In the genomic region with DNA sequence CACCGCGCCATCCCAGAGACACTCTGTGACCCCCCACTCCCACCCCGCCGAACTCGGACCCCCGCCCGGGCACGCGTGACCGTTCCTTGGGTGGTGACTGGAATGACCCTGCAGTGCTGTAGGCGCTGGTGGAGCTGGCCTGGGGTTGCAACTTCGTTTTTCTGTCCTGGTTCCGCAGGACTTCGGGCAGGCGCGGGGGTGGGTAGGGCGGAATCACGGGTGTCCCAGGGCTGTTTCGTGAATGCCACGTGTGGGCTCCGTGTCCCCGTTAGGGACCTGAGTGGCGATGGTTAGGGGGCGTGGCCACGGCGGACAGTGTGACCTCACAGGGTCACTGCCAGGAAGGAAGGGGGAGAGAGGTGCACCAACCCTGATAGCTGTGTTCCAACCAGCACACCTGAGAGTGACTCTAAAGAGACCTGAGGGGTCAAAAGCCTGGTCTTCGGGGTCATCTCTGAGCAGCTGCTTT, we compare ENCODE assay signal across 9 mouse cellular contexts. TPM values are rescaled to one million over a fixed set of nuclear protein-coding genes. Genes with fewer than 3 reads are reported as not detected.
DNase-seq lines count a peak whose midpoint lies in the region; ATAC-seq lines count a peak whose summit lies in the region.
"Had no signal": no experiment of that assay in that cellular context is flagged by ENCODE, and none has a peak within 500 bp of the region (broad histone marks: within the 10 kb centered on the region; RNA-seq: fewer than 3 reads in every experiment).

No protein-coding gene starts in this region.

- H3K9ac ChIP-seq in stomach, embryonic 16.5 days (ENCODE audit: low read length): peak overlapping the region; percentile 80

- no peak overlapping the region for H3K27ac ChIP-seq in heart, embryonic 10.5 days
- H3K27ac ChIP-seq in forebrain, embryonic 10.5 days: no peak overlapping the region
- H3K27ac ChIP-seq in stomach, embryonic 16.5 days (ENCODE audit: low read length): no peak overlapping the region

- no peak for DNase-seq in heart, embryonic 10.5 days (ENCODE audit: low spot score)
- DNase-seq in heart, adult 9 months (ENCODE audit: low spot score in 2 of 2): no peak
- DNase-seq in CD4-positive helper T cell, adult 2 months (ENCODE audit: low read depth, low spot score): peak; percentile 17
- DNase-seq in forebrain, embryonic 10.5 days (ENCODE audit: extremely low spot score, low spot score): no peak
- peak; percentile 30 for DNase-seq in liver
- no peak for DNase-seq in adrenal gland, adult 8-10 months
- DNase-seq in adrenal gland, postnatal 25 days: no peak

- H3K4me1 ChIP-seq in heart, embryonic 10.5 days: peaks cover 16% of the 10 kb centered on the region
- H3K4me1 ChIP-seq in forebrain, embryonic 10.5 days: peaks cover 17% of the 10 kb centered on the region
- peaks cover 11% of the 10 kb centered on the region; the same call in 1 of the 2 replicates for H3K4me1 ChIP-seq in stomach, embryonic 16.5 days (ENCODE audit: control insufficient read depth, insufficient read depth, low read length)

- no peaks in the 10 kb centered on the region for H3K27me3 ChIP-seq in heart, embryonic 10.5 days (ENCODE audit: insufficient read depth, poor library complexity, severe bottlenecking)
- H3K27me3 ChIP-seq in forebrain, embryonic 10.5 days (ENCODE audit: poor library complexity, severe bottlenecking): no peaks in the 10 kb centered on the region
- H3K27me3 ChIP-seq in stomach, embryonic 16.5 days (ENCODE audit: control insufficient read depth, insufficient read depth, low read length): no peaks in the 10 kb centered on the region

- WGBS in heart, embryonic 10.5 days: 23% methylated on average over 27 of the region's 27 CpGs
- 41% methylated on average over 27 of the region's 27 CpGs for WGBS in forebrain, embryonic 10.5 days
- WGBS in stomach, embryonic 16.5 days: 30% methylated on average over 27 of the region's 27 CpGs

- H3K36me3 ChIP-seq in heart, embryonic 10.5 days: peaks cover 12% of the 10 kb centered on the region
- peaks cover 42% of the 10 kb centered on the region for H3K36me3 ChIP-seq in forebrain, embryonic 10.5 days (replicated peaks)
- peaks cover 10% of the 10 kb centered on the region; the same call in 1 of the 2 replicates for H3K36me3 ChIP-seq in stomach, embryonic 16.5 days (ENCODE audit: control insufficient read depth, insufficient read depth, low read length)

- peak overlapping the region; percentile 89 for H3K4me3 ChIP-seq in heart, embryonic 10.5 days
- peak overlapping the region; percentile 87 for H3K4me3 ChIP-seq in forebrain, embryonic 10.5 days
- H3K4me3 ChIP-seq in stomach, embryonic 16.5 days (replicated peaks; ENCODE audit: low read length): peak overlapping the region; percentile 78

- peaks cover 8% of the 10 kb centered on the region for H3K9me3 ChIP-seq in heart, embryonic 10.5 days
- H3K9me3 ChIP-seq in forebrain, embryonic 10.5 days: peaks cover 65% of the 10 kb centered on the region
- peaks cover 15% of the 10 kb centered on the region; the same call in 1 of the 2 replicates for H3K9me3 ChIP-seq in stomach, embryonic 16.5 days (replicated peaks; ENCODE audit: control insufficient read depth, low read length)

- peak overlapping the region; percentile 99 for H3K4me2 ChIP-seq in stomach, embryonic 16.5 days (ENCODE audit: low read depth, low read length)

- ATAC-seq in stomach, embryonic 16.5 days (ENCODE audit: insufficient read depth, low FRiP score): no peak

RNA-seq across cellular contexts. Expression of a gene that starts 17.0 kb away (rescaled TPM):
- not detected in 2 replicates for polyA plus RNA-seq in heart, embryonic 10.5 days (2016; fragmentation: Nextera tagmentation; extraction: Ambion mirVana)
- polyA plus RNA-seq in forebrain, embryonic 10.5 days (2016; fragmentation: Nextera tagmentation; extraction: Ambion mirVana): not detected in 2 replicates
- polyA plus RNA-seq in stomach, embryonic 16.5 days (2015; fragmentation: Nextera tagmentation; extraction: Ambion mirVana): not detected in 2 replicates
- total RNA-seq in adrenal gland, adult 8-10 months (2022): under 1 TPM in 1 of 4 experiments, not detected in 3; 0.28 TPM
- not detected in 2 replicates for total RNA-seq in adrenal gland, postnatal 25 days (2021)
- polyA plus RNA-seq: large intestine, adult 2 months had no signal

RNA-seq across cellular contexts. Expression of a gene that starts 36.3 kb away (rescaled TPM):
- polyA plus RNA-seq in heart, embryonic 10.5 days (2016; fragmentation: Nextera tagmentation; extraction: Ambion mirVana): 11.0 and 11.4 TPM in 2 replicates
- polyA plus RNA-seq in forebrain, embryonic 10.5 days (2016; fragmentation: Nextera tagmentation; extraction: Ambion mirVana): 12.5 and 16.6 TPM in 2 replicates
- polyA plus RNA-seq in stomach, embryonic 16.5 days (2015; fragmentation: Nextera tagmentation; extraction: Ambion mirVana): 10.7 and 12.1 TPM in 2 replicates
- 10 to 100 TPM; 24.5 to 41.4 (median 32.6) TPM for total RNA-seq in adrenal gland, adult 8-10 months (2022)
- 32.0 and 32.4 TPM in 2 replicates for total RNA-seq in adrenal gland, postnatal 25 days (2021)

RNA-seq across cellular contexts. Expression of a gene that starts 36.6 kb away (rescaled TPM):
- not detected in 2 replicates for polyA plus RNA-seq in heart, embryonic 10.5 days (2016; fragmentation: Nextera tagmentation; extraction: Ambion mirVana)
- polyA plus RNA-seq in forebrain, embryonic 10.5 days (2016; fragmentation: Nextera tagmentation; extraction: Ambion mirVana): not detected in 2 replicates
- not detected in 2 replicates for polyA plus RNA-seq in stomach, embryonic 16.5 days (2015; fragmentation: Nextera tagmentation; extraction: Ambion mirVana)
- under 1 TPM; 0.30 to 0.40 (median 0.33) TPM for total RNA-seq in adrenal gland, adult 8-10 months (2022)
- 0.55 TPM in 1 of 2 replicates, not detected in the other for total RNA-seq in adrenal gland, postnatal 25 days (2021)
- polyA plus RNA-seq: large intestine, adult 2 months had no signal

Comparison
In these comparisons a context has a peak if more than half of its experiments do, and no peak if none do; other contexts are left out.
1. DNase-seq: peak in CD4-positive helper T cell, adult 2 months (single experiment) and liver (single experiment); none in heart, embryonic 10.5 days (single experiment), heart, adult 9 months (0 of 2), forebrain, embryonic 10.5 days (single experiment), adrenal gland, adult 8-10 months (single experiment) and adrenal gland, postnatal 25 days (single experiment).
2. Peak in every context shown above with its lines, with median percentiles within 50 percentile points of each other: H3K4me3 ChIP-seq.